Mouse (Mus musculus) stomach, postnatal 0 days (tissue): Measurements from ENCODE around the gene Clec4n.

ENCODE experiments used
- CTCF ChIP-seq: IDR thresholded peaks from 2 replicates; pipeline ENCODE4 v1.5.1; 2016; ENCODE audit warnings: antibody characterized with exemption, low read depth, mild to moderate bottlenecking, moderate library complexity
- EP300 ChIP-seq: optimal IDR thresholded peaks from 2 replicates; pipeline ENCODE3; 2016; ENCODE audit warnings: antibody characterized with exemption

- no peak for TF ChIP-seq CTCF
- no peak for TF ChIP-seq EP300
Observed at GRCm38 (mm10) chr6:123265809-123266208, 36.2 kb downstream of the Clec4n start.
